Mouse (Mus musculus) heart, postnatal 0 days (tissue): ENCODE data around the gene Dusp1.

Source experiments
- CTCF ChIP-seq: IDR thresholded peaks from 2 replicates; pipeline ENCODE4 v1.5.1; 2016; ENCODE audit warnings: antibody characterized with exemption, control low read depth, low read depth
- EP300 ChIP-seq: IDR thresholded peaks from 2 replicates; pipeline ENCODE4 v1.6.1; 2016; ENCODE audit warnings: antibody characterized with exemption, low read depth

DNA sequence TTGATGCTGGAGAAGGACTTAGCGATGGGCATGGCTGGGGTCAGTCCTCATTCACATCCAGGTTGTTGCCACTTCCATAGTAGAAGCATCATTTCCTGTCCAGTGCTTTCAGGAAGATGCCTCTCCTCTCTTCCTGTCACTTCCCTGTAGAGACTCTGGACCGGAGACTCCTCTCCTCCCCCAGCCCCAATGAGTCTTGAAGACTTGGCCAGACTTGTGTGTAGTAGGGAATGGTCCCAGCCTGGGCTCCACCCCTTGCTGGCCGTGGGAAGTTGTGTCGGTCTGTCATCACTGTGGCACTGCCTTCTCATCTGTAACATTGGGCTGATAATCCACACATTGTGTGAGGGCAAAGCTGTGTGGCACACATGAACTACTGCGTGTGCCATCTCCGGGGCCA is 21.7 kb upstream of the Dusp1 start:
- TF ChIP-seq CTCF (no peak), EP300 (no peak)
